Mouse (Mus musculus) liver, adult 2 months (tissue): ENCODE results near the gene Slc52a3. TPM values are rescaled to one million over a fixed set of nuclear protein-coding genes. Genes with fewer than 3 reads are reported as not detected.
A peak's percentile ranks its signal among the peaks of the same experiment; 100 is the strongest.

Source experiments
- DNase-seq: peaks from one replicate; pipeline ENCODE4 v3.0.0-alpha.2; 2011; ENCODE audit warnings: low read depth, low spot score; ENCODE audit errors: extremely low read depth
- H3K27ac ChIP-seq: fragments of 200-500 bp; replicated peaks from 2 replicates; pipeline ENCODE4 v1.5.1; 2012; ENCODE audit warnings: low read depth, mild to moderate bottlenecking, control low read depth, inconsistent platforms, low read length; ENCODE audit not compliant: insufficient read depth
- H3K27me3 ChIP-seq: fragments of 200-500 bp; 2 replicates; pipeline ENCODE4 v1.6.1; 2012; ENCODE audit warnings: mild to moderate bottlenecking, moderate library complexity, low read length, inconsistent platforms; ENCODE audit not compliant: control insufficient read depth, insufficient read depth
- H3K36me3 ChIP-seq: fragments of 200-500 bp; 2 replicates; pipeline ENCODE4 v1.6.1; 2012; ENCODE audit warnings: low read length, inconsistent platforms; ENCODE audit not compliant: control insufficient read depth, insufficient read depth
- H3K4me1 ChIP-seq: fragments of 200-500 bp; 2 replicates; pipeline ENCODE4 v1.6.1; 2011; ENCODE audit warnings: low read length; ENCODE audit not compliant: control insufficient read depth, insufficient read depth
- H3K4me3 ChIP-seq: fragments of 200-500 bp; 2 replicates; pipeline ENCODE4 v1.5.1; 2011; ENCODE audit warnings: low read depth, mild to moderate bottlenecking, control low read depth, low read length, moderate library complexity; ENCODE audit not compliant: insufficient read depth
- H3K79me2 ChIP-seq: fragments of 200-500 bp; 2 replicates; pipeline ENCODE4 v1.6.1; 2012; ENCODE audit warnings: inconsistent platforms, mild to moderate bottlenecking, low read length, moderate library complexity; ENCODE audit not compliant: control insufficient read depth, insufficient read depth
- H3K9ac ChIP-seq: fragments of 200-500 bp; 2 replicates; pipeline ENCODE4 v1.6.1; 2012; ENCODE audit warnings: low read depth, mild to moderate bottlenecking, control low read depth, inconsistent platforms, low read length
- CTCF ChIP-seq: fragments of 200-500 bp; IDR thresholded peaks from 2 replicates; pipeline ENCODE4 v1.5.1; 2011; ENCODE audit warnings: low read depth, low read length, control low read depth
- POLR2A ChIP-seq: fragments of 200-500 bp; IDR thresholded peaks from 2 replicates; pipeline ENCODE4 v1.6.1; 2011; ENCODE audit warnings: low read length, control low read depth; ENCODE audit not compliant: insufficient read depth; ENCODE audit errors: extremely low read depth
- WGBS: fragments of 180-500 bp; shearing (Covaris S2); methylation state at CpG from one replicate; pipeline ENCODE4 v1.1.7; 2018; 5-methylcytosine and 5-hydroxymethylcytosine counted together
- polyA plus RNA-seq: library from polyadenylated mRNA; depleted of rRNA; stranded (reverse); fragments of >200 nt; gene quantifications from 2 replicates; pipeline ENCODE4 v1.2.3, GENCODE M21; 2012
- total RNA-seq: library from RNA; depleted of rRNA; stranded (reverse); fragments of >200 nt; gene quantifications from 2 replicates; pipeline ENCODE4 v1.2.3, GENCODE M21; 2014

The Slc52a3 gene
- total and polyA plus RNA-seq, 2 experiments, result 0.18 to 0.48 TPM

DNA sequence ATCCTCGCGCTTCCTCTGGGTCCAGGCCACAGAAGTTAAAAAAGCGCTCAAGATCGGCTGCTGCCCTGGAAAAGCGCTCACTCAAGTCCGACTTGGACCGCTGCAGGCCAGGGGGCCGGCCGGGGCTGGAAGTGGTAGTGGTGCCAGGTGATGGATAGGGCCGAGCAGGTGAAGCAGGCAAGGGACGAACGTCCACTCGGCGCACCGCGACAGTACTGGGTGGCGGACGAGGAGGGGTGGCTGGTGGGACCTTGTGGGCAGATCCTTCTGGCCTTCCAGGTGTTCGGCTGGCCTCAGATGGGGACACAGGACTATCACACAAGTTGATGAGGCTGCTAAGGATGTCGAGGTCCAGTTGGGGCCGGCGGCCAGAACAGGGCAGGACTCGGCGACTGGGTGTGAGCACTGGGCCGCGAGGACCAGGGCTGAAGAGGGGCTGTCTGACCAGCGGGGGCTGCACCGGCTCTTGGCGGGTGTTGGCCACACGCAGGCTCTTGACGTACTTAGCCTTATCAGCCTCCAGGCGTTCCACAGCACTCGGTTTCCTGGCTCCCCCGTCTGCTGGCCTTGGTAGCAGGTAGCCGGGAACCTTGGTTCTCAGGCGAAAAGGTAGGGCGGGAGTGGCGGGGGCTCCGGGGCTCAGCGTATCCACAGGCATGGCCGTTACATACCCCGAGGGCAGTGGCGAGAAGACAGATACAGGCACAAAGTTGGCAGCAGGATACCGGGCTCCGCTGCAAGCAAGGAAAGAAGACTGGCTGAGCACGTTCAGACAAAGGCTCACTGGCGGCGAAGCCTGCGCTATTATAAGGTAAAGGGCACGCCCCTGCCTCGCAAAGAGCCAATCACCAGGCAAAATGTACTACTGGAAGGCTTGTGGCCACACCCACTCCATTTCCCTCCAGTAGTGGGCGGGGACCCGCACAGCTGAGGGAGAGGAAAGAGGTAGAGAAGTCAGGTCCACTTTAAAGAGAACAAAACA, 25.8 kb upstream of the Slc52a3 start:
- DNase-seq, result no peak
- H3K9ac ChIP-seq, result no peak overlapping the region
- H3K4me3 ChIP-seq, result no peak overlapping the region
- TF ChIP-seq CTCF, result no peak
- TF ChIP-seq POLR2A, result no peak
- no peaks in the 10 kb centered on the region for H3K27me3 ChIP-seq
- H3K36me3 ChIP-seq, result no peaks in the 10 kb centered on the region
- H3K79me2 ChIP-seq, result no peaks in the 10 kb centered on the region
- 82% methylated on average over 53 of the region's 53 CpGs for WGBS
- no peak overlapping the region for H3K27ac ChIP-seq
- peaks cover 15% of the 10 kb centered on the region for H3K4me1 ChIP-seq

GRCm38 (mm10) chr2:151971748-151972147, 24.6 kb upstream of the Slc52a3 start:
- no peaks in the 10 kb centered on the region for H3K27me3 ChIP-seq
- no peak overlapping the region for H3K4me3 ChIP-seq
- H3K79me2 ChIP-seq, result no peaks in the 10 kb centered on the region
- TF ChIP-seq CTCF (no peak), POLR2A (no peak)
- no peaks in the 10 kb centered on the region for H3K36me3 ChIP-seq
- no peak overlapping the region for H3K9ac ChIP-seq
- WGBS, result 97% methylated on average over 5 of the region's 5 CpGs
- peaks cover 21% of the 10 kb centered on the region for H3K4me1 ChIP-seq
- H3K27ac ChIP-seq, result no peak overlapping the region
- DNase-seq, result no peak

GRCm38 (mm10) chr2:151972880-151973594, 23.3 kb upstream of the Slc52a3 start:
- H3K79me2 ChIP-seq, result no peaks in the 10 kb centered on the region
- TF ChIP-seq POLR2A, result no peak
- no peak for TF ChIP-seq CTCF
- no peaks in the 10 kb centered on the region for H3K36me3 ChIP-seq
- no peaks in the 10 kb centered on the region for H3K27me3 ChIP-seq
- peaks cover 23% of the 10 kb centered on the region for H3K4me1 ChIP-seq
- H3K9ac ChIP-seq, result peak overlapping the region; percentile 13; the same call in 1 of the 2 replicates
- 23% methylated on average over 23 of the region's 23 CpGs for WGBS
- peak overlapping the region; percentile 53; the same call in 1 of the 2 replicates for H3K4me3 ChIP-seq
- H3K27ac ChIP-seq, result peak overlapping the region; percentile 5; the same call in 1 of the 2 replicates
- peak; percentile 70 for DNase-seq

- no peak for TF ChIP-seq POLR2A
- TF ChIP-seq CTCF, result peak; percentile 46; the same call in 1 of the 2 replicates
- H3K36me3 ChIP-seq, result no peaks in the 10 kb centered on the region
- no peaks in the 10 kb centered on the region for H3K79me2 ChIP-seq
- peak overlapping the region; percentile 5; the same call in 1 of the 2 replicates for H3K27ac ChIP-seq
- peak overlapping the region; percentile 13; the same call in 1 of the 2 replicates for H3K9ac ChIP-seq
- H3K4me1 ChIP-seq, result peaks cover 24% of the 10 kb centered on the region
- no peaks in the 10 kb centered on the region for H3K27me3 ChIP-seq
- DNase-seq, result peak; percentile 70
- WGBS, result 13% methylated on average over 36 of the region's 36 CpGs
- peak overlapping the region; percentile 53 for H3K4me3 ChIP-seq
Observed at GRCm38 (mm10) chr2:151973595-151974562, 22.4 kb upstream of the Slc52a3 start.

DNA sequence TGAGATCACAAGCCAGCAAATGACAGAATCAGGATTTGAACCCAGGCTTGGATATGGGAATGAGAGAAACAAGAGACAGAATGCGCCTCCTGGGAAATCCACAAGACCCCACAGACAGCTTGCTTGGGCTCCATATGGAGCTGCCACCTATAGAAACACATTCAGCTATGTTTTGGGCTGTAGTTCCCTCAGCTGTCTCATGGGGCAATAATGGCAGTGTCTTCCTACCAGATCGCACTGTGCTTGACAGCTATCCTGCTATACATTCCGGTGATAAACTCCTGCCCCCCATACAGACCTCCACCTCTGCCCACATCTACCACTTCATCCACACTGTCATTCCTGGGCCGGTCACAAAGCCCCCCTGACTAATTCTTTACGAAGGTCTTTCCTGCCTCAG, 21.0 kb upstream of the Slc52a3 start:
- Histone ChIP-seq H3K4me3 (no peak overlapping the region), H3K79me2 (peaks cover 3% of the 10 kb centered on the region; the same call in 1 of the 2 replicates), H3K27me3 (no peaks in the 10 kb centered on the region), H3K36me3 (no peaks in the 10 kb centered on the region), H3K9ac (no peak overlapping the region), H3K27ac (no peak overlapping the region), H3K4me1 (peaks cover 31% of the 10 kb centered on the region)
- no peak for DNase-seq
- WGBS, result 93% methylated on average over 5 of the region's 5 CpGs
- TF ChIP-seq POLR2A (no peak), CTCF (no peak)
